Mouse (Mus musculus): ENCODE results near the gene C1rb. TPM values are rescaled to one million over a fixed set of nuclear protein-coding genes. Genes with fewer than 3 reads are reported as not detected.
"Not testable (repeated sequence)": the region's sequence is repeated elsewhere in the genome, so short reads cannot be mapped to it uniquely, and the experiment has no call there.

The C1rb gene
- total RNA-seq, 2 experiments from 2014 or later: 0.36 to 1.2 TPM

GRCm38 (mm10) chr6:124582231-124582630 lies 12.1 kb downstream of the C1rb start:
- intact Hi-C loops (cut with DNase I): no loop called here

GRCm38 (mm10) chr6:124584935-124585334 lies 14.8 kb downstream of the C1rb start:
- Histone ChIP-seq H3K27ac (no peak overlapping the region), H3K4me3 (no peak overlapping the region)
- intact Hi-C loops (cut with DNase I): no loop called here
- no peak for DNase-seq
- no peak for TF ChIP-seq CTCF (IDR thresholded peaks at IDR 0.05)

More at GRCm38 (mm10) chr6:124582231-124582630, 12.1 kb downstream of the C1rb start:
- no peak for TF ChIP-seq CTCF (IDR thresholded peaks at IDR 0.05)
- Histone ChIP-seq H3K27ac (no peak overlapping the region), H3K4me3 (no peak overlapping the region)
- DNase-seq: no peak

DNA sequence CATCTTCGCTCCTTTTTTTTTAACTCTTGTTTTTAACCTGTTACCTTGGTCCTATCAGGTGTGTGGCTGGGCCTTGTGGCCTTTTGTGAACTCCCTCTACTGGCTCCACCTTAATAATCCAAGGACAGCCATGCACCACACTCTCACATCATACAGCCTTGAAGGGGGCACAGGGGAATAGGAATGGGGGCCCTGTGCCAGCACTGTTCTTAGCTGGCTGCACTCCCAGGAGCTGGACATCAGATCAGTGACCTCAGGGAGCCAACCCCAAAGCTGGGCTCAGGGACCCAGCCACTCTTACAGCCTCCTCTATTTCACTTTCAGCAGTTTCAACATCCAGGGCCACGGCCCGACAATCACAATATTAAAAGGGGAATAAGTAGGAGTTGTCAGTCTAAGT lies 15.7 kb downstream of the C1rb start:
- DNase-seq: peak; percentile 37
- Histone ChIP-seq H3K4me3 (no peak overlapping the region), H3K27ac (no peak overlapping the region)
- intact Hi-C loops (cut with DNase I): no loop called here
- no peak for TF ChIP-seq CTCF (IDR thresholded peaks at IDR 0.05)

DNA sequence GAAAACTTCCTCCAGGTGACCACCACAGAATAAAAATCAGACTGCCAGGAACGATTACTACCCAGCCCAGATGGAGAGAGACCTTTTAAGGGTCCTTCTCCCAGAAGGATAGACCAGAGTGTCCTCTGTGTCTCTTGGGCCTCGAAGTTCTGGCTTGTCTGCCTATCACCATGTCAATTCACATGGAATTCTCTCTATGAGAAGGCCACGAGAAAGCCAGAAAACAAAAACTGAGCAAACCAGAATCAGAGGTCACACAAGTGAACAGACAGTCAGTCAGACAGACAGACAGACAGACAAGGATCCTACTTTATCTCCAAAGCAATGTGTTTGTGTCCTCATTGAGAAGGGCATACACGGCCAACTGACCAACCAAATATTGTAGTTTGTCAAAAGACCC lies 16.2 kb downstream of the C1rb start:
- Histone ChIP-seq H3K4me3 (no peak overlapping the region), H3K27ac (no peak overlapping the region)
- intact Hi-C loops (cut with DNase I): no loop called here
- no peak for DNase-seq
- TF ChIP-seq CTCF (IDR thresholded peaks at IDR 0.05): no peak

DNA sequence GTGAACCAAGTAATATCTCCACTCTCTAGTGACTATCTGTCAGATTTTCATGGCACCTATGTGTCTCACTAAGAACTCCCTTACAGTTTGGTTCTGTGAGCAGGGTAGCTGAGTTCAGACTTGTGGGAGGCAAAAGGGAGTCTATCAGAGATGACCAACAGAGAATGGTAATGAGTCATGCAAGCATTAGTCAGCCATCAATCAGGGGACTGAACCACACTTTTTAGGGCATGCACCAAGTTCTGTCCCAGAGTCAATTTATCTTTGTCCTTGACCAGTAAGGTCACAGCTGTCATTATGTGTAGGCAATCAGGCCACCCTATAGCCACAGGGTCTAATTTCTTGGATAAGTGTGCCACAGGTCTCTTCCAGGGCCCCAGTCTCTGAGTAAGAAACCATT lies 18.7 kb downstream of the C1rb start:
- no peak for DNase-seq
- no peak overlapping the region for H3K27ac ChIP-seq
- TF ChIP-seq CTCF (IDR thresholded peaks at IDR 0.05): no peak
- intact Hi-C loops (cut with DNase I): no loop called here
- H3K4me3 ChIP-seq: no peak overlapping the region

GRCm38 (mm10) chr6:124592186-124592700 lies 22.1 kb downstream of the C1rb start:
- no peak for TF ChIP-seq CTCF (IDR thresholded peaks at IDR 0.05)
- Histone ChIP-seq H3K4me3 (no peak overlapping the region), H3K27ac (no peak overlapping the region)
- DNase-seq: no peak
- intact Hi-C loops (cut with DNase I): no loop called here

GRCm38 (mm10) chr6:124593121-124593520 lies 23.0 kb downstream of the C1rb start:
- intact Hi-C loops (cut with DNase I): no loop called here
- no peak for DNase-seq
- Histone ChIP-seq H3K4me3 (no peak overlapping the region), H3K27ac (no peak overlapping the region)
- TF ChIP-seq CTCF (IDR thresholded peaks at IDR 0.05): no peak

DNA sequence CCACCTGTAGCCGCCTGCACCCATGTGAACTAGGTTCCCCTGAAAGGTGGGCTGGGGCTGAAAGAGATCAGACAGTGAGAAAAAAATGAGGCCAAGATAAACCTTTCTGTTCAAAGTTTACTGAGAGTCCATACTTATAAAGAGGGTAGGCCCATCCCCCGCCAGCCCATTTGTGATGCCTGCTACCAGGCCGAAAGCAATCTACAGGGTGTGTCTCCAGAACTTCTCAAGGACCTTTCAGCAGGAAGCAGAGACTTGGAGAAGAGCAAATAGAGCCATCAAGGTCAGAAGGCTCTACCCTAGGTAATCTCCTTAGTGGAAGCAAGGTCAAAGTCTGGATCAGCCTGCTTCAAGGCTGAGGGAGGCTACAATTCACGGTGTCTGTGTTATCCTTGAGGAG lies 31.9 kb downstream of the C1rb start:
- no peak overlapping the region for H3K4me3 ChIP-seq
- TF ChIP-seq CTCF (IDR thresholded peaks at IDR 0.05): no peak
- intact Hi-C loops (cut with DNase I): no loop called here
- DNase-seq: no peak
- no peak overlapping the region for H3K27ac ChIP-seq

- Histone ChIP-seq H3K4me3 (no peak overlapping the region), H3K27ac (no peak overlapping the region)
- no peak for TF ChIP-seq CTCF (IDR thresholded peaks at IDR 0.05)
- no peak for DNase-seq
- intact Hi-C loops (cut with DNase I): no loop called here
These were observed 55.5 kb downstream of the C1rb start for GRCm38 (mm10) chr6:124625612-124626011.

DNA sequence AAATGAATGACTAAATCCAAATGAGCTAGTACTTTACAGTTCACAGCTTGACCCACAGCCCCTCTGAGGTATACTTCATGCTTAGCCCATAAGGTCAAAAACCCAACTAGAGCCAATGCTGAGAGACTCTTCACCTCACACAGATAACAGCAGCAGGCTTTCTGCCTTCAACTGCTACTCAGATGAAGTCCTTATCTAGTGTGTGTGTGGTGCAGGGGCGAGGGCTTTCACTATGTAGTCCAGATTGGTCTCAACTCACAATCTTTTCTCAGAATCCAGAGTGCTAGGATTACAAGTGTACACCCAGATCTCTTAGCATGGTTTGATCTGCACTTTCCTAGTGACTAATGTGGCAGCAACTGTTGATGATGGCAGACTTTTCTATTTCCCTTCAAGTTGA lies 56.1 kb downstream of the C1rb start:
- intact Hi-C loops (cut with DNase I); H3K27ac ChIP-seq; DNase-seq; H3K4me3 ChIP-seq: not testable (repeated sequence)

DNA sequence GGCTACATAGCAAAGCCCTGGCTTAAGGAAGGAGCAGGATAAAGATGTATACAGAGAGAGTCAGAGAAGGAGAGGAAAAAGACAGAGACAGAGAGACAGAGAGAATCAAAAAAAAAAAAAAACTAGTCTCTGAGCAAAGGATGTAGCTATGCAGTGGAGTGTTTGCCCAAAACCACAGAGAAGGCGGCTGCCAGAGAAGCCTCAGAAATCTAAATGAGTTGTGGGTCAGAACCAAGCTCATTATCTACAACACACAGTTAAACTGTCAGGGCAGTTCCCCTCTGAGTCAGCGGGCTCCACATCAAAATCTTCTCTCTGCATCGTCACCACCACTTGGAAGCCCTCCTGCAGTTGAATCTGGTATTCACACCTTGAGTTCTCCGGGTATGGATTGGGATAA lies 60.7 kb downstream of the C1rb start:
- TF ChIP-seq CTCF (IDR thresholded peaks at IDR 0.05): no peak

More for the DNA sequence above, 60.7 kb downstream of the C1rb start:
- no peak overlapping the region for H3K4me3 ChIP-seq
- intact Hi-C loops (cut with DNase I): no loop called here
- no peak for DNase-seq
- no peak overlapping the region for H3K27ac ChIP-seq

Other genes with a start within 250 kb of the C1rb start
- 10 to 100 TPM; 19.8 to 25.2 TPM for gene Pex5, start 155.2 kb upstream of the C1rb start, total RNA-seq (2021)
- gene Clstn3, start 105.5 kb upstream of the C1rb start, total RNA-seq (2021): under 1 TPM; 0.36 to 0.64 TPM
- gene C1rl, start 77.2 kb upstream of the C1rb start, total RNA-seq (2021): under 1 TPM; 0.28 to 0.61 TPM
- gene C1ra, start 57.9 kb upstream of the C1rb start, total RNA-seq (2021): 10 to 100 TPM in 1 of 2 experiments, 1 to 10 TPM in 1; 7.4 to 10.5 TPM
- gene C1s1, start 27.9 kb upstream of the C1rb start, total RNA-seq (2021): 10 to 100 TPM; 19.8 to 21.9 TPM
- under 1 TPM; 0.31 to 0.39 TPM for gene C1s2, start 65.8 kb downstream of the C1rb start, total RNA-seq (2021)
- 10 to 100 TPM; 14.6 to 19.0 TPM for gene Lpcat3, start 92.7 kb downstream of the C1rb start, total RNA-seq (2021)
- 10 to 100 TPM; 57.7 to 71.8 TPM for gene Emg1, start 141.9 kb downstream of the C1rb start, total RNA-seq (2021)
- gene Phb2, start 142.0 kb downstream of the C1rb start, total RNA-seq (2021): 100 to 1,000 TPM; 142 to 184 TPM
- gene Ptpn6, start 168.4 kb downstream of the C1rb start, total RNA-seq (2021): under 1 TPM; 0.61 to 0.87 TPM
- gene Grcc10, start 171.1 kb downstream of the C1rb start, total RNA-seq (2021): 100 to 1,000 TPM; 145 to 182 TPM
- not detected for gene Gm45234, start 185.7 kb downstream of the C1rb start, total RNA-seq (2021)
- gene Atn1, start 186.2 kb downstream of the C1rb start, total RNA-seq (2021): 10 to 100 TPM; 46.4 to 47.9 TPM
- gene Eno2, start 199.4 kb downstream of the C1rb start, total RNA-seq (2021): 1 to 10 TPM; 1.2 to 2.0 TPM
- gene Lrrc23, start 209.4 kb downstream of the C1rb start, total RNA-seq (2021): under 1 TPM in 1 of 2 experiments, not detected in 1; 0.48 TPM
- 1 to 10 TPM; 2.0 to 2.5 TPM for gene Spsb2, start 238.4 kb downstream of the C1rb start, total RNA-seq (2021)
- 1,000 to 10,000 TPM; 2,224 to 2,391 TPM for gene Tpi1, start 244.0 kb downstream of the C1rb start, total RNA-seq (2021)

Measured in gastrocnemius, adult 2 months (tissue).